Mouse (Mus musculus) splenic B cell, adult 2 months (primary cell): ENCODE data around the gene Spag9.

Source experiments
- DNase-seq: peaks from one replicate; pipeline ENCODE4 v3.0.0-alpha.2; 2011; ENCODE audit warnings: low read depth, low spot score
- H3K27me3 ChIP-seq: 2 replicates; pipeline ENCODE4 v1.6.1; 2012; ENCODE audit warnings: mild to moderate bottlenecking, low read length, moderate library complexity, mixed read lengths; ENCODE audit not compliant: control insufficient read depth, poor library complexity, insufficient read depth, severe bottlenecking
- H3K36me3 ChIP-seq: 2 replicates; pipeline ENCODE4 v1.6.1; 2012; ENCODE audit warnings: mild to moderate bottlenecking, low read length, moderate library complexity, mixed read lengths; ENCODE audit not compliant: control insufficient read depth, poor library complexity, insufficient read depth, severe bottlenecking

Spag9 gene

GRCm38 (mm10) chr11:94159066-94159880, 163.4 kb downstream of the Spag9 start:
- DNase-seq: no peak
- no peaks in the 10 kb centered on the region for H3K36me3 ChIP-seq

GRCm38 (mm10) chr11:94159911-94160415, 164.1 kb downstream of the Spag9 start:
- no peak for DNase-seq
- Histone ChIP-seq H3K36me3 (no peaks in the 10 kb centered on the region), H3K27me3 (no peaks in the 10 kb centered on the region)

More at GRCm38 (mm10) chr11:94159066-94159880, 163.4 kb downstream of the Spag9 start:
- H3K27me3 ChIP-seq: no peaks in the 10 kb centered on the region

- Histone ChIP-seq H3K36me3 (no peaks in the 10 kb centered on the region), H3K27me3 (no peaks in the 10 kb centered on the region)
- DNase-seq: peak; percentile 45
Observed at GRCm38 (mm10) chr11:94160443-94161266, 164.8 kb downstream of the Spag9 start.

- DNase-seq: peak; percentile 5
- Histone ChIP-seq H3K27me3 (no peaks in the 10 kb centered on the region), H3K36me3 (no peaks in the 10 kb centered on the region)
Observed at GRCm38 (mm10) chr11:94161267-94161646, 165.4 kb downstream of the Spag9 start.

- Histone ChIP-seq H3K36me3 (no peaks in the 10 kb centered on the region), H3K27me3 (no peaks in the 10 kb centered on the region)
- no peak for DNase-seq
Observed at GRCm38 (mm10) chr11:94161867-94162581, 166.1 kb downstream of the Spag9 start.

GRCm38 (mm10) chr11:94163005-94163767, 167.3 kb downstream of the Spag9 start:
- no peaks in the 10 kb centered on the region for H3K27me3 ChIP-seq
- no peak for DNase-seq
- no peaks in the 10 kb centered on the region for H3K36me3 ChIP-seq

GRCm38 (mm10) chr11:94165745-94166144, 169.9 kb downstream of the Spag9 start:
- H3K27me3 ChIP-seq: no peaks in the 10 kb centered on the region
- no peak for DNase-seq
- no peaks in the 10 kb centered on the region for H3K36me3 ChIP-seq

- no peak for DNase-seq
- Histone ChIP-seq H3K27me3 (no peaks in the 10 kb centered on the region), H3K36me3 (no peaks in the 10 kb centered on the region)
Observed at GRCm38 (mm10) chr11:94168238-94168637, 172.3 kb downstream of the Spag9 start.

GRCm38 (mm10) chr11:94169596-94169995, 173.7 kb downstream of the Spag9 start:
- H3K27me3 ChIP-seq: no peaks in the 10 kb centered on the region
- H3K36me3 ChIP-seq: no peaks in the 10 kb centered on the region
- no peak for DNase-seq

- no peaks in the 10 kb centered on the region for H3K27me3 ChIP-seq
- no peaks in the 10 kb centered on the region for H3K36me3 ChIP-seq
- no peak for DNase-seq
Observed at GRCm38 (mm10) chr11:94171691-94172090, 175.8 kb downstream of the Spag9 start.

GRCm38 (mm10) chr11:94172186-94172585, 176.3 kb downstream of the Spag9 start:
- Histone ChIP-seq H3K27me3 (no peaks in the 10 kb centered on the region), H3K36me3 (no peaks in the 10 kb centered on the region)
- no peak for DNase-seq

GRCm38 (mm10) chr11:94173726-94174146, 177.8 kb downstream of the Spag9 start:
- H3K36me3 ChIP-seq: no peaks in the 10 kb centered on the region
- DNase-seq: no peak
- no peaks in the 10 kb centered on the region for H3K27me3 ChIP-seq

GRCm38 (mm10) chr11:94175288-94175687, 179.4 kb downstream of the Spag9 start:
- DNase-seq: no peak
- Histone ChIP-seq H3K27me3 (no peaks in the 10 kb centered on the region), H3K36me3 (no peaks in the 10 kb centered on the region)
